Mouse (Mus musculus): ENCODE measurements around the gene Olfr1082. TPM values are rescaled to one million over a fixed set of nuclear protein-coding genes. Genes with fewer than 3 reads are reported as not detected.
"Not testable (repeated sequence)": the region's sequence is repeated elsewhere in the genome, so short reads cannot be mapped to it uniquely, and the experiment has no call there.

Gene Olfr1082
- polyA plus RNA-seq (2012; rRNA removed): not detected in 2 replicates

DNA sequence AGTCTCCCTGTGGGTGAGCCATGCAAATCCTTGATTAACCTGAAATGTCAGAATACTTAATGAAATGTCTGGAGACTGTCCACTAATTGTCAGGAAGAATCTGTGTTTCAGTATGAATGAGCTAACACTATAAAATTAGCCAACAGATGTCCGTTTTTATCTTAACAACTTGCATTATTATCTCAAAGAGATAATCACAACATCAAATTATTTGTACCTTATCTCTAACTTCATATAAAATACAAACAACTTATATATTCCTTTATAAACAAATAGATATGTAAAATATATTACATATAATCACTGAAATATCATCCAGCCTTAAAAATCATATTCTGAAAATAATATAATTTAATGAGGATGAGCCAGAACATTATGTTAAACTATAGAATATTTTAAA lies at the start of gene Olfr1082:
Gene Olfr1082 (minus strand): TSS at position 101 of the 400 bp plus-strand sequence.
- not testable (repeated sequence) for H3K4me1 ChIP-seq (ENCODE audit: control insufficient read depth, insufficient read depth, insufficient read length, low read length); H3K27ac ChIP-seq (ENCODE audit: insufficient read depth, low read depth, low read length); H3K36me3 ChIP-seq (ENCODE audit: control insufficient read depth, insufficient read depth, low read length); H3K27me3 ChIP-seq (ENCODE audit: control insufficient read depth, insufficient read depth, low read length); H3K4me3 ChIP-seq (ENCODE audit: low read depth, low read length)
- WGBS: 22% methylated on average over 1 of the region's 1 CpGs

DNA sequence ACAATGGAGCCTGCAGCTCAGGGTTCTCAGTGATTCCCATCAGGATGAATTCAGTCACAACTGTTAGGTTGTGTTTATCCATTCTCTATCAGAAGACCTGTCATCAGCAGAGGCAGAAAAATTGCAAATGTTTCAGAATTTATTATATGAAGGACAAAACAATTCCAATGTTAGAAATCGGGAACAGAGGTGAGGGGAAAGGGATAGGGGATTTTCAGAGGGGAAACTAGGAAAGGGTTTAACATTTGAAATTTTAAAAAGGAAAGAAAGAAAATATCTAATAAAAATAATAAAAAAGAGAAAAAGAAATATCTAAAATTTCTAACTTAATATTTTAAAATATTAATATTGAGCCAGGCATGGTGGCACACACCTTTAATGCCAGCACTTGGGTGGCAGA lies 40.9 kb upstream of the Olfr1082 start, which contains the start of gene Olfr1084:
Gene Olfr1084 (minus strand): TSS at position 101 of the 400 bp plus-strand sequence.
- H3K4me1 ChIP-seq (ENCODE audit: control insufficient read depth, insufficient read depth, insufficient read length, low read length); H3K36me3 ChIP-seq (ENCODE audit: control insufficient read depth, insufficient read depth, low read length); H3K4me3 ChIP-seq (ENCODE audit: low read depth, low read length); H3K27ac ChIP-seq (ENCODE audit: insufficient read depth, low read depth, low read length); H3K27me3 ChIP-seq (ENCODE audit: control insufficient read depth, insufficient read depth, low read length): not testable (repeated sequence)
- 79% methylated on average over 1 of the region's 1 CpGs for WGBS

DNA sequence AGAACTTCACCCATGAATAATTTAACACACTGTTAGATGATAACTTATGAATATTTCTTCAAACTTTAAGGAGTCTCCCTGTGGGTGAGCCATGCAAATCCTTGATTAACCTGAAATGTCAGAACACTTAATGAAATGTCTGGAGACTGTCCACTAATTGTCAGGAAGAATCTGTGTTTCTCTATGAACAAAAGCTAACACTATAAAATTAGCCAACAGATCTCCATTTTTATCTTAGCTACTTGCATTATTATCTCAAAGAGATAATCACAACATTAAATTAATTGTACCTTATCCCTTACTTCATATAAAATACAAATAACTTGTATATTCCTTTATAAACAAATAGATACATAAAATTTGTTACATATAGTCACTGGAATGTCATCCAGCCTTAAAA lies 40.6 kb downstream of the Olfr1082 start, which contains the start of gene Olfr1080:
Gene Olfr1080 (minus strand): TSS at position 101 of the 400 bp plus-strand sequence.
- H3K4me3 ChIP-seq (ENCODE audit: low read depth, low read length); H3K27ac ChIP-seq (ENCODE audit: insufficient read depth, low read depth, low read length); H3K4me1 ChIP-seq (ENCODE audit: control insufficient read depth, insufficient read depth, insufficient read length, low read length); H3K27me3 ChIP-seq (ENCODE audit: control insufficient read depth, insufficient read depth, low read length); H3K36me3 ChIP-seq (ENCODE audit: control insufficient read depth, insufficient read depth, low read length): not testable (repeated sequence)

Other genes starting within 250 kb of the Olfr1082 start
- not detected in 2 replicates for gene Olfr1055, start 248.7 kb downstream of the Olfr1082 start, polyA plus RNA-seq (2012; rRNA removed)
- not detected in 2 replicates for gene Olfr1056, start 236.5 kb downstream of the Olfr1082 start, polyA plus RNA-seq (2012; rRNA removed)
- not detected in 2 replicates for gene Olfr1057, start 220.6 kb downstream of the Olfr1082 start, polyA plus RNA-seq (2012; rRNA removed)
- not detected in 2 replicates for gene Olfr1058, start 210.4 kb downstream of the Olfr1082 start, polyA plus RNA-seq (2012; rRNA removed)
- not detected in 2 replicates for gene Olfr1061, start 184.9 kb downstream of the Olfr1082 start, polyA plus RNA-seq (2012; rRNA removed)
- not detected in 2 replicates for gene Olfr1062, start 172.2 kb downstream of the Olfr1082 start, polyA plus RNA-seq (2012; rRNA removed)
- not detected in 2 replicates for gene Olfr1065, start 148.4 kb downstream of the Olfr1082 start, polyA plus RNA-seq (2012; rRNA removed)
- not detected in 2 replicates for gene Olfr1066, start 142.7 kb downstream of the Olfr1082 start, polyA plus RNA-seq (2012; rRNA removed)
- gene Olfr228, start 111.6 kb downstream of the Olfr1082 start, polyA plus RNA-seq (2012; rRNA removed): not detected in 2 replicates
- not detected in 2 replicates for gene Olfr1076, start 90.5 kb downstream of the Olfr1082 start, polyA plus RNA-seq (2012; rRNA removed)
- gene Olfr1079, start 56.5 kb downstream of the Olfr1082 start, polyA plus RNA-seq (2012; rRNA removed): not detected in 2 replicates
- not detected in 2 replicates for gene Olfr1080, start 40.7 kb downstream of the Olfr1082 start, polyA plus RNA-seq (2012; rRNA removed)
- not detected in 2 replicates for gene Olfr1084, start 40.8 kb upstream of the Olfr1082 start, polyA plus RNA-seq (2012; rRNA removed)
- gene Olfr1085, start 63.1 kb upstream of the Olfr1082 start, polyA plus RNA-seq (2012; rRNA removed): not detected in 2 replicates
- not detected in 2 replicates for gene Olfr1086, start 81.1 kb upstream of the Olfr1082 start, polyA plus RNA-seq (2012; rRNA removed)
- not detected in 2 replicates for gene Olfr1087, start 99.4 kb upstream of the Olfr1082 start, polyA plus RNA-seq (2012; rRNA removed)
- not detected in 2 replicates for gene Olfr1089, start 134.7 kb upstream of the Olfr1082 start, polyA plus RNA-seq (2012; rRNA removed)
- gene Olfr1090, start 160.0 kb upstream of the Olfr1082 start, polyA plus RNA-seq (2012; rRNA removed): not detected in 2 replicates
- not detected in 2 replicates for gene Olfr1093, start 183.5 kb upstream of the Olfr1082 start, polyA plus RNA-seq (2012; rRNA removed)
- gene Olfr141, start 211.1 kb upstream of the Olfr1082 start, polyA plus RNA-seq (2012; rRNA removed): not detected in 2 replicates
- not detected in 2 replicates for gene Olfr1094, start 225.7 kb upstream of the Olfr1082 start, polyA plus RNA-seq (2012; rRNA removed)

Data from small intestine, adult 2 months (tissue).